Mouse (Mus musculus) lung, adult 2 months (tissue): Measurements from ENCODE around the gene Axl.

Experiments used
- CTCF ChIP-seq: fragments of 200-500 bp; IDR thresholded peaks from 2 replicates; pipeline ENCODE4 v1.5.1; 2011; ENCODE audit warnings: mild to moderate bottlenecking, low read length, control low read depth; ENCODE audit not compliant: insufficient read depth
- POLR2A ChIP-seq: fragments of 200-500 bp; IDR thresholded peaks from 2 replicates; pipeline ENCODE4 v1.6.1; 2011; ENCODE audit warnings: low read depth, mild to moderate bottlenecking, control low read depth, low read length, borderline replicate concordance; ENCODE audit errors: extremely low read depth

DNA sequence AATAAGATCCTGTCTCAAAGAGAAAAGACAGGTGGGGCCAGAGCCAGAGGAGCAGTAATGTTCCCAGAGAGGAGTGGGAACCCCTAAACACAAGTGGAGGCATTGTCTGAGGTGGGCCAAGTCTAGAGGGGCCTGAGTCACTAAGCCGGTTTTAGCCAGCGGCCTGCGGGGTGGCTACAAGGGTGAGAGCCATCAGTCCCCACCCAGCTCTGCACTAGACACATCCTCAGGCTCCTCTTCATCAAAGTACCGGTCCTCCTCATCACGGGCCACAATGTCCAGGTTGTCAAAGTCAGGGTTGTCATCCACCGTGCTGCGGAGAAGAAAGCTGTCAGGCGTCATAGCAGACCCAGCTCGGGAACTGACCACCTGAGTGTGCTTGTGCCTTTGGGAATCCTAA, 75.7 kb downstream of the Axl start:
- TF ChIP-seq CTCF = no peak
- TF ChIP-seq POLR2A = no peak
